Mouse (Mus musculus): ENCODE measurements around the gene Rab38. TPM values are rescaled to one million over a fixed set of nuclear protein-coding genes. Genes with fewer than 3 reads are reported as not detected.

The Rab38 gene
- polyA plus RNA-seq, 1 experiment from 2014 or later = 5.4 TPM

Other genes with a start within 250 kb of the Rab38 start
- 60.3 and 62.7 TPM in 2 replicates for gene Ctsc, start 152.2 kb upstream of the Rab38 start, polyA plus RNA-seq (2014; fragmentation: Nextera tagmentation; extraction: Ambion mirVana)

Data from intestine, embryonic 14.5 days (tissue).